Comparison of ENCODE assay signal across 7 mouse cellular contexts in genomic region chr2:30205255-30205628, GRCm38 (mm10). TPM values are rescaled to one million over a fixed set of nuclear protein-coding genes. Genes with fewer than 3 reads are reported as not detected.
A peak's percentile ranks its signal among the peaks of the same experiment; 100 is the strongest.
DNase-seq lines count a peak whose midpoint lies in the region; ATAC-seq and TF ChIP-seq lines count a peak whose summit lies in the region.

No protein-coding gene starts in this region.

- no peak for TF ChIP-seq POLR2A in liver, adult 2 months (IDR thresholded peaks at IDR 0.05; ENCODE audit: extremely low read depth, insufficient read depth, low read length)

- H3K9ac ChIP-seq in liver, adult 2 months (ENCODE audit: low read depth, low read length), result peak overlapping the region; percentile 86
- peak overlapping the region; percentile 57 for H3K9ac ChIP-seq in embryonic facial prominence, embryonic 12.5 days
- peak overlapping the region; percentile 74 for H3K9ac ChIP-seq in liver, embryonic 14.5 days (replicated peaks)
- peak overlapping the region; percentile 60 for H3K9ac ChIP-seq in neural tube, embryonic 12.5 days

- no peak for DNase-seq in liver, adult 2 months (ENCODE audit: extremely low read depth, low read depth, low spot score)
- no peak for DNase-seq in liver
- DNase-seq in hindbrain, embryonic 10.5 days (ENCODE audit: low spot score), result no peak
- DNase-seq in liver, embryonic 14.5 days (ENCODE audit: low read depth in 3 of 3, low spot score in 3 of 3), result no peak
- DNase-seq in thymus, postnatal 25 days, result no peak

- peaks cover 37% of the 10 kb centered on the region for H3K4me1 ChIP-seq in liver, adult 2 months (ENCODE audit: control insufficient read depth, insufficient read depth, low read length)
- H3K4me1 ChIP-seq in embryonic facial prominence, embryonic 12.5 days, result peaks cover 10% of the 10 kb centered on the region
- H3K4me1 ChIP-seq in hindbrain, embryonic 10.5 days (replicated peaks), result peaks cover 23% of the 10 kb centered on the region
- H3K4me1 ChIP-seq in liver, embryonic 14.5 days (replicated peaks; ENCODE audit: control insufficient read depth in 2 of 2, insufficient read depth in 2 of 2, low read length in 1 of 2), result peaks cover 3 to 18% of the 10 kb centered on the region in 2 experiments; a peak in 3 of 4 replicates
- peaks cover 16% of the 10 kb centered on the region for H3K4me1 ChIP-seq in neural tube, embryonic 12.5 days

- TF ChIP-seq CTCF in liver, adult 2 months (IDR thresholded peaks at IDR 0.05; ENCODE audit: low read depth, low read length), result no peak
- TF ChIP-seq CTCF in liver, embryonic 14.5 days (IDR thresholded peaks at IDR 0.05; ENCODE audit: low read depth), result no peak

- no peak for TF ChIP-seq EP300 in liver, embryonic 14.5 days (IDR thresholded peaks at IDR 0.05; ENCODE audit: low read depth)

- H3K27me3 ChIP-seq in liver, adult 2 months (ENCODE audit: control insufficient read depth, insufficient read depth, low read length), result no peaks in the 10 kb centered on the region
- no peaks in the 10 kb centered on the region for H3K27me3 ChIP-seq in embryonic facial prominence, embryonic 12.5 days
- H3K27me3 ChIP-seq in hindbrain, embryonic 10.5 days (ENCODE audit: insufficient read depth, poor library complexity, severe bottlenecking), result no peaks in the 10 kb centered on the region
- no peaks in the 10 kb centered on the region for H3K27me3 ChIP-seq in liver, embryonic 14.5 days (ENCODE audit: control insufficient read depth, insufficient read depth, low read length)
- H3K27me3 ChIP-seq in neural tube, embryonic 12.5 days (replicated peaks), result no peaks in the 10 kb centered on the region

- ATAC-seq in embryonic facial prominence, embryonic 12.5 days (ENCODE audit: insufficient number of reproducible peaks, insufficient read depth, low FRiP score, low TSS enrichment), result peak; percentile 73
- ATAC-seq in liver, embryonic 14.5 days (ENCODE audit: insufficient read depth), result peak; percentile 47
- ATAC-seq in neural tube, embryonic 12.5 days (ENCODE audit: low FRiP score, low read depth), result peak; percentile 65

- peak overlapping the region; percentile 88 for H3K4me3 ChIP-seq in liver, adult 2 months (ENCODE audit: insufficient read depth, low read depth, low read length)
- peak overlapping the region; percentile 74 for H3K4me3 ChIP-seq in embryonic facial prominence, embryonic 12.5 days
- H3K4me3 ChIP-seq in hindbrain, embryonic 10.5 days, result peak overlapping the region; percentile 80
- H3K4me3 ChIP-seq in liver, embryonic 14.5 days (ENCODE audit: insufficient read depth in 1 of 2, low read depth in 2 of 2, low read length in 2 of 2), result peak overlapping the region; percentile 81
- H3K4me3 ChIP-seq in neural tube, embryonic 12.5 days, result peak overlapping the region; percentile 54

- WGBS in liver, adult 2 months, result under 1% methylated on average over 13 of the region's 13 CpGs
- 1% methylated on average over 13 of the region's 13 CpGs for WGBS in embryonic facial prominence, embryonic 12.5 days
- WGBS in hindbrain, embryonic 10.5 days, result 6% methylated on average over 13 of the region's 13 CpGs
- WGBS in liver, embryonic 14.5 days (ENCODE audit: insufficient replicate concordance), result 2% methylated on average over 13 of the region's 13 CpGs
- WGBS in neural tube, embryonic 12.5 days, result 2% methylated on average over 13 of the region's 13 CpGs

- H3K79me2 ChIP-seq in liver, adult 2 months (ENCODE audit: control insufficient read depth, insufficient read depth, low read length), result peaks cover 3% of the 10 kb centered on the region; the same call in 1 of the 2 replicates

- peak overlapping the region; percentile 82 for H3K4me2 ChIP-seq in embryonic facial prominence, embryonic 12.5 days (replicated peaks)
- peak overlapping the region; percentile 98 for H3K4me2 ChIP-seq in liver, embryonic 14.5 days (ENCODE audit: low read depth)
- peak overlapping the region; percentile 88 for H3K4me2 ChIP-seq in neural tube, embryonic 12.5 days (replicated peaks)

- H3K36me3 ChIP-seq in liver, adult 2 months (ENCODE audit: control insufficient read depth, insufficient read depth, low read length), result no peaks in the 10 kb centered on the region
- no peaks in the 10 kb centered on the region for H3K36me3 ChIP-seq in embryonic facial prominence, embryonic 12.5 days
- H3K36me3 ChIP-seq in hindbrain, embryonic 10.5 days, result no peaks in the 10 kb centered on the region
- no peaks in the 10 kb centered on the region for H3K36me3 ChIP-seq in liver, embryonic 14.5 days (replicated peaks; ENCODE audit: control insufficient read depth, insufficient read depth, low read depth)
- H3K36me3 ChIP-seq in neural tube, embryonic 12.5 days, result no peaks in the 10 kb centered on the region

- peak overlapping the region; percentile 89 for H3K27ac ChIP-seq in liver, adult 2 months (replicated peaks; ENCODE audit: insufficient read depth, low read depth, low read length)
- peak overlapping the region; percentile 60 for H3K27ac ChIP-seq in embryonic facial prominence, embryonic 12.5 days
- H3K27ac ChIP-seq in hindbrain, embryonic 10.5 days, result peak overlapping the region; percentile 80
- H3K27ac ChIP-seq in liver, embryonic 14.5 days, result peak overlapping the region; percentile 60
- peak overlapping the region; percentile 26; the same call in 1 of the 2 replicates for H3K27ac ChIP-seq in neural tube, embryonic 12.5 days

- no peaks in the 10 kb centered on the region for H3K9me3 ChIP-seq in embryonic facial prominence, embryonic 12.5 days
- H3K9me3 ChIP-seq in hindbrain, embryonic 10.5 days, result no peaks in the 10 kb centered on the region
- no peaks in the 10 kb centered on the region for H3K9me3 ChIP-seq in liver, embryonic 14.5 days (ENCODE audit: control insufficient read depth, low read length)
- H3K9me3 ChIP-seq in neural tube, embryonic 12.5 days, result no peaks in the 10 kb centered on the region

RNA-seq across cellular contexts. Expression of gene Kyat1, which starts 0.4 kb away (rescaled TPM):
- total RNA-seq in liver, adult 2 months (2014; rRNA removed), result 169 and 184 TPM in 2 replicates
- 267 and 378 TPM in 2 replicates for polyA plus RNA-seq in liver, adult 2 months (2012; rRNA removed)
- 8.2 and 8.3 TPM in 2 replicates for polyA plus RNA-seq in embryonic facial prominence, embryonic 12.5 days (2016; fragmentation: Nextera tagmentation; extraction: Ambion mirVana)
- 9.0 and 11.4 TPM in 2 replicates for polyA plus RNA-seq in hindbrain, embryonic 10.5 days (2016; fragmentation: Nextera tagmentation; extraction: Ambion mirVana)
- 14.3 and 16.8 TPM in 2 replicates for polyA plus RNA-seq in liver, embryonic 14.5 days (2012; rRNA removed)
- 9.5 and 11.6 TPM in 2 replicates for polyA plus RNA-seq in liver, embryonic 14.5 days (2014; fragmentation: Nextera tagmentation; extraction: Ambion mirVana)
- 12.5 and 12.7 TPM in 2 replicates for polyA plus RNA-seq in neural tube, embryonic 12.5 days (2016; fragmentation: Nextera tagmentation; extraction: Ambion mirVana)

RNA-seq across cellular contexts. Expression of gene Spout1, which starts 27.0 kb away (rescaled TPM):
- total RNA-seq in liver, adult 2 months (2014; rRNA removed), result 12.9 and 13.1 TPM in 2 replicates
- 14.0 and 14.9 TPM in 2 replicates for polyA plus RNA-seq in liver, adult 2 months (2012; rRNA removed)
- polyA plus RNA-seq in embryonic facial prominence, embryonic 12.5 days (2016; fragmentation: Nextera tagmentation; extraction: Ambion mirVana), result 87.1 and 90.3 TPM in 2 replicates
- polyA plus RNA-seq in hindbrain, embryonic 10.5 days (2016; fragmentation: Nextera tagmentation; extraction: Ambion mirVana), result 79.7 and 87.6 TPM in 2 replicates
- polyA plus RNA-seq in liver, embryonic 14.5 days (2012; rRNA removed), result 18.6 and 20.3 TPM in 2 replicates
- 18.7 and 25.2 TPM in 2 replicates for polyA plus RNA-seq in liver, embryonic 14.5 days (2014; fragmentation: Nextera tagmentation; extraction: Ambion mirVana)
- 59.4 and 61.0 TPM in 2 replicates for polyA plus RNA-seq in neural tube, embryonic 12.5 days (2016; fragmentation: Nextera tagmentation; extraction: Ambion mirVana)

RNA-seq across cellular contexts. Expression of gene Lrrc8a, which starts 32.3 kb away (rescaled TPM):
- total RNA-seq in liver, adult 2 months (2014; rRNA removed), result 8.5 and 14.0 TPM in 2 replicates
- 22.6 and 24.1 TPM in 2 replicates for polyA plus RNA-seq in liver, adult 2 months (2012; rRNA removed)
- polyA plus RNA-seq in embryonic facial prominence, embryonic 12.5 days (2016; fragmentation: Nextera tagmentation; extraction: Ambion mirVana), result 40.9 and 41.2 TPM in 2 replicates
- polyA plus RNA-seq in hindbrain, embryonic 10.5 days (2016; fragmentation: Nextera tagmentation; extraction: Ambion mirVana), result 38.3 and 43.4 TPM in 2 replicates
- 3.4 and 3.6 TPM in 2 replicates for polyA plus RNA-seq in liver, embryonic 14.5 days (2012; rRNA removed)
- polyA plus RNA-seq in liver, embryonic 14.5 days (2014; fragmentation: Nextera tagmentation; extraction: Ambion mirVana), result 10.8 and 11.8 TPM in 2 replicates
- polyA plus RNA-seq in neural tube, embryonic 12.5 days (2016; fragmentation: Nextera tagmentation; extraction: Ambion mirVana), result 30.6 and 43.0 TPM in 2 replicates

RNA-seq across cellular contexts. Expression of gene Endog, which starts 33.9 kb away (rescaled TPM):
- 78.7 and 101 TPM in 2 replicates for total RNA-seq in liver, adult 2 months (2014; rRNA removed)
- polyA plus RNA-seq in liver, adult 2 months (2012; rRNA removed), result 122 and 132 TPM in 2 replicates
- polyA plus RNA-seq in embryonic facial prominence, embryonic 12.5 days (2016; fragmentation: Nextera tagmentation; extraction: Ambion mirVana), result 18.5 TPM in 2 replicates
- polyA plus RNA-seq in hindbrain, embryonic 10.5 days (2016; fragmentation: Nextera tagmentation; extraction: Ambion mirVana), result 15.9 and 17.5 TPM in 2 replicates
- polyA plus RNA-seq in liver, embryonic 14.5 days (2012; rRNA removed), result 11.9 and 15.1 TPM in 2 replicates
- 19.1 and 20.3 TPM in 2 replicates for polyA plus RNA-seq in liver, embryonic 14.5 days (2014; fragmentation: Nextera tagmentation; extraction: Ambion mirVana)
- polyA plus RNA-seq in neural tube, embryonic 12.5 days (2016; fragmentation: Nextera tagmentation; extraction: Ambion mirVana), result 17.1 and 17.7 TPM in 2 replicates

RNA-seq across cellular contexts. Expression of gene Gm28035, which starts 35.1 kb away (rescaled TPM):
- total RNA-seq in liver, adult 2 months (2014; rRNA removed), result 4.2 and 5.1 TPM in 2 replicates
- 5.9 and 8.6 TPM in 2 replicates for polyA plus RNA-seq in liver, adult 2 months (2012; rRNA removed)
- 0.09 and 0.14 TPM in 2 replicates for polyA plus RNA-seq in embryonic facial prominence, embryonic 12.5 days (2016; fragmentation: Nextera tagmentation; extraction: Ambion mirVana)
- 0.10 TPM in 1 of 2 replicates, not detected in the other for polyA plus RNA-seq in hindbrain, embryonic 10.5 days (2016; fragmentation: Nextera tagmentation; extraction: Ambion mirVana)
- 0.90 and 1.1 TPM in 2 replicates for polyA plus RNA-seq in liver, embryonic 14.5 days (2012; rRNA removed)
- 0.04 TPM in 1 of 2 replicates, not detected in the other for polyA plus RNA-seq in liver, embryonic 14.5 days (2014; fragmentation: Nextera tagmentation; extraction: Ambion mirVana)
- polyA plus RNA-seq in neural tube, embryonic 12.5 days (2016; fragmentation: Nextera tagmentation; extraction: Ambion mirVana), result 0.17 and 0.34 TPM in 2 replicates

Comparison
In these comparisons a context has a peak if more than half of its experiments do, and no peak if none do; other contexts are left out.
1. RNA of gene Kyat1, which starts 0.4 kb away (polyA plus RNA-seq): 267 to 378 TPM in liver, adult 2 months; 9.5 to 16.8 TPM in liver, embryonic 14.5 days, 12.5 to 12.7 TPM in neural tube, embryonic 12.5 days, 9.0 to 11.4 TPM in hindbrain, embryonic 10.5 days and 8.2 to 8.3 TPM in embryonic facial prominence, embryonic 12.5 days; every median in the first group is over 10 times any median in the second.
2. H3K27ac ChIP-seq: peak in every context shown above with its lines; median percentile 89 in liver, adult 2 months; 80 in hindbrain, embryonic 10.5 days; 60 in embryonic facial prominence, embryonic 12.5 days; 60 in liver, embryonic 14.5 days; 26 in neural tube, embryonic 12.5 days.
3. Peak in every context shown above with its lines, with median percentiles within 50 percentile points of each other: H3K4me3 ChIP-seq, H3K9ac ChIP-seq, ATAC-seq and H3K4me2 ChIP-seq.